33 mouse cellular contexts compared by ENCODE assay signal in the genomic region with DNA sequence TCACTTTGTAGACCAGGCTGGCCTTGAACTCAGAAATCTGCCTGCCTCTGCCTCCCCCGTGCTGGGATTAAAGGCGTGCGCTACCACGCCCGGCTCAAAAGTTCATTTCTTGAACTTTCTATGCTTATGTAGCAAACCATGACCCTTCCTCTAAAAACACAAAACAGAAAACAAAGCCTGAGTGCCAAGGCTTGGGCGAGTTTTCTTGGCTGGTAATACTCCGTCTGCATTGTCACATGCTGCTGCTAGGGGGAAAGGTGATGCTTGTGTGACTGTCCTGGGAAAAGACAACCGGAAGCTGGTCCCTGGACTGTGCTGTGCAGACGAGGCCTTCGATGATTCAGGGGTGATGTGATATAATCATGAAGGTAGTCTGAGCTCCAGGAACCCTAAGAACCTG. TPM values are rescaled to one million over a fixed set of nuclear protein-coding genes. Genes with fewer than 3 reads are reported as not detected.
"Had no signal": no experiment of that assay in that cellular context is flagged by ENCODE, and none has a peak within 500 bp of the region (broad histone marks: within the 10 kb centered on the region; RNA-seq: fewer than 3 reads in every experiment).

No protein-coding gene starts in this region.

- ATAC-seq: hindbrain, embryonic 16.5 days; inflammation-experienced regulatory T-cells, adult 6 months; liver, embryonic 12.5 days had no signal

- H3K9me3 ChIP-seq: heart, embryonic 10.5 days; heart, embryonic 12.5 days; hindbrain, embryonic 12.5 days; limb, embryonic 10.5 days had no signal

- DNase-seq: gastrocnemius, adult 2 months; gastrocnemius, postnatal 10 days; gastrocnemius, postnatal 25 days; heart, adult 18-20 months; heart, postnatal 10 days; heart, postnatal 4 days; kidney, adult 11 months; kidney, adult 2 months; kidney, adult 9 months; kidney, postnatal 14 days; kidney, postnatal 36 days; layer of hippocampus, adult 9-11 months; layer of hippocampus, postnatal 36 days; liver had no signal

- H3K4me1 ChIP-seq: heart, embryonic 10.5 days; heart, embryonic 12.5 days; hindbrain, embryonic 12.5 days; kidney, embryonic 15.5 days; limb, embryonic 10.5 days; limb, embryonic 12.5 days had no signal

- H3K27me3 ChIP-seq: heart, embryonic 12.5 days; hindbrain, embryonic 12.5 days; limb, embryonic 12.5 days had no signal

- H3K4me2 ChIP-seq: heart, embryonic 12.5 days; hindbrain, embryonic 12.5 days; hindbrain, embryonic 14.5 days; kidney, embryonic 15.5 days; limb, embryonic 12.5 days; liver, embryonic 12.5 days had no signal

- H3K27ac ChIP-seq: gastrocnemius, adult 2 months; heart, embryonic 10.5 days; hindbrain, embryonic 10.5 days; hindbrain, embryonic 12.5 days; hindbrain, embryonic 14.5 days; kidney, embryonic 15.5 days; kidney, postnatal 0 days; left cerebral cortex, adult 2 months; limb, embryonic 10.5 days; limb, embryonic 12.5 days; liver, embryonic 12.5 days had no signal

- H3K4me3 ChIP-seq: gastrocnemius, adult 2 months; heart, embryonic 10.5 days; heart, embryonic 12.5 days; hindbrain, embryonic 10.5 days; hindbrain, embryonic 12.5 days; kidney, embryonic 15.5 days; left cerebral cortex, adult 2 months; limb, embryonic 10.5 days; limb, embryonic 12.5 days; liver, embryonic 12.5 days had no signal

- H3K9ac ChIP-seq: heart, embryonic 12.5 days; hindbrain, embryonic 12.5 days; hindbrain, embryonic 14.5 days; kidney, embryonic 15.5 days; limb, embryonic 12.5 days; liver, embryonic 12.5 days had no signal

- H3K36me3 ChIP-seq: heart, embryonic 10.5 days; heart, embryonic 12.5 days; hindbrain, embryonic 10.5 days; hindbrain, embryonic 12.5 days; kidney, embryonic 15.5 days; limb, embryonic 10.5 days; limb, embryonic 12.5 days; liver, embryonic 12.5 days had no signal

RNA-seq across cellular contexts. Expression of a gene that starts 53.2 kb away (rescaled TPM):
- total RNA-seq: granulocyte monocyte progenitor cell, adult 5-6 weeks had no signal

RNA-seq across cellular contexts. Expression of a gene that starts 59.2 kb away (rescaled TPM):
- total RNA-seq: gastrocnemius, adult 2 months; gastrocnemius, postnatal 10 days; gastrocnemius, postnatal 25 days; gastrocnemius, postnatal 4 days; granulocyte monocyte progenitor cell, adult 5-6 weeks; heart, postnatal 10 days; heart, postnatal 4 days; layer of hippocampus, adult 18-20 months; layer of hippocampus, postnatal 14 days; layer of hippocampus, postnatal 36 days; left cerebral cortex, adult 2 months; left cerebral cortex, postnatal 14 days; left cerebral cortex, postnatal 36 days had no signal
- polyA plus RNA-seq: heart, embryonic 10.5 days; heart, embryonic 12.5 days; hindbrain, embryonic 10.5 days; hindbrain, embryonic 12.5 days; hindbrain, embryonic 14.5 days; limb, embryonic 12.5 days had no signal
